Mouse (Mus musculus) NIH3T3 (cell line): ENCODE results near the gene Ezh1.
A peak's percentile ranks its signal among the peaks of the same experiment; 100 is the strongest.

Source experiments
- DNase-seq: peaks from one replicate; pipeline ENCODE4 v3.0.0-alpha.2; 2012; ENCODE audit warnings: low read depth

The Ezh1 gene

DNA sequence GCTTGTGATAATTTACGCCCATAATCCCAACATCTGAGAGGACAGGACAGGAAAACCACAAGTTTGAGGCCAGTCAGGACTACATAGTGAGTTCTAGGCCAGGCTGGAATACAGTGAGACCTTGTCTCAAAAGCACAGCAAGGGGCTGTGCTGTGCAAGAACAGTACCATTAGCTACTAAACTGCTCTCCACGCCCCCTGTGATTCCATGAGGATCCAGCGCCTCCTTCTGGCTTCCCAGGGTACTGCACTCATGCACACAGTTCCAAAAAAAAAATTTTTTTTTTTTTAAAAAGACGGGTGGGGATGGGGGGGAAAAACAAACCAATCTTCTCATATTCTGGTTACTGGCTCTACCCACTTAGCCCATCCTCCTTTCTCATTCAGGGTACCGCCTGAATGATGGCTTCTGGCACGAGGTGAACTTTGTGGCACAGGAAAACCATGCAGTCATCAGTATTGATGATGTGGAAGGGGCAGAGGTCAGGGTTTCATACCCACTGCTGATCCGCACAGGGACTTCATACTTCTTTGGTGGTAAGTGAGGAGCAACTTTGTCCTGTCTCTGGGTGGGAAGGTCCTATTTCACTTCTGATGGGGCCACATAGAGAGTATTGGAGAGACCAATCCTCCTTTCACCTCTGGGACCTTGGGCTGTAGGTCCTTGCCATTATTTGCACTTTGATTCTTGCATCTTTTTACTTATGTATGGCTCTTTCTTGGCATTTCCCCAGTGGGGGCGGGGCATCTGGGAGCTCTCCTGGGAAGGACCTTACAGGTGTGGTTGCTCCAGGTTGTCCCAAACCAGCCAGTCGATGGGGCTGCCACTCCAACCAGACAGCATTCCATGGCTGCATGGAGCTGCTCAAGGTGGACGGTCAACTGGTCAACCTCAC lies 45.2 kb downstream of the Ezh1 start:
- DNase-seq, result peak; percentile 88

DNA sequence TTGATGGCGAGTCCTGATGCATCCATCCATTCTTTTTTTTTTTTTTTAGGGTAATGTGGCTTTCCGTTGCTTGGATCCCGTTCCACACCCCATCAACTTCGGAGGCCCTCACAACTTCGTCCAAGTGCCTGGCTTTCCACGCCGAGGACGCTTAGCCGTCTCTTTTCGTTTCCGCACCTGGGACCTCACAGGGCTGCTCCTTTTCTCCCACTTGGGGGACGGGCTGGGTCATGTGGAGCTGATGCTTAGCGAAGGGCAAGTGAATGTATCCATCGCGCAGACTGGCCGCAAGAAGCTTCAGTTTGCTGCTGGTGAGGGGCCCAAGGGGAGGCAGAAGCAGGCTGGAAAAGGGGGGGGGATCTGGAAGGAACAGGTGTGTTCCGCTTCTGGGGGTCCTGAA lies 46.0 kb downstream of the Ezh1 start:
- DNase-seq, result no peak

DNA sequence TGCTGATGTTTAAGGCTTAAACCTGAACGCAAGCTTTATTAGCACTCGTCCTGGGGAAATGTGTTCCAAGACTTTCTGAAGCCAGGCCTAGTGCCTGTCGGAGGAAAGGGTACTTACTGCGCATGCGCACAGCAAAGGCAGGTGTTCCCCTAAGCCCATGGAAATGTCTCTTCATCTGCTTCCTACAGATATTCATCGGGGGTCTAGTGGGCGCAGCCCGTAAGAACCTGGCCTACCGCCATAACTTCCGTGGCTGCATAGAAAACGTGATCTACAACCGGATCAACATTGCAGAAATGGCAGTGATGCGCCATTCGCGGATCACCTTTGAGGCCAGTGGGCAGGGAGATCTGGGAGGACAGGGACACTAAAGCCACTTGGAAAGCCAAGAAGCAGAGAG lies 47.0 kb downstream of the Ezh1 start:
- no peak for DNase-seq

DNA sequence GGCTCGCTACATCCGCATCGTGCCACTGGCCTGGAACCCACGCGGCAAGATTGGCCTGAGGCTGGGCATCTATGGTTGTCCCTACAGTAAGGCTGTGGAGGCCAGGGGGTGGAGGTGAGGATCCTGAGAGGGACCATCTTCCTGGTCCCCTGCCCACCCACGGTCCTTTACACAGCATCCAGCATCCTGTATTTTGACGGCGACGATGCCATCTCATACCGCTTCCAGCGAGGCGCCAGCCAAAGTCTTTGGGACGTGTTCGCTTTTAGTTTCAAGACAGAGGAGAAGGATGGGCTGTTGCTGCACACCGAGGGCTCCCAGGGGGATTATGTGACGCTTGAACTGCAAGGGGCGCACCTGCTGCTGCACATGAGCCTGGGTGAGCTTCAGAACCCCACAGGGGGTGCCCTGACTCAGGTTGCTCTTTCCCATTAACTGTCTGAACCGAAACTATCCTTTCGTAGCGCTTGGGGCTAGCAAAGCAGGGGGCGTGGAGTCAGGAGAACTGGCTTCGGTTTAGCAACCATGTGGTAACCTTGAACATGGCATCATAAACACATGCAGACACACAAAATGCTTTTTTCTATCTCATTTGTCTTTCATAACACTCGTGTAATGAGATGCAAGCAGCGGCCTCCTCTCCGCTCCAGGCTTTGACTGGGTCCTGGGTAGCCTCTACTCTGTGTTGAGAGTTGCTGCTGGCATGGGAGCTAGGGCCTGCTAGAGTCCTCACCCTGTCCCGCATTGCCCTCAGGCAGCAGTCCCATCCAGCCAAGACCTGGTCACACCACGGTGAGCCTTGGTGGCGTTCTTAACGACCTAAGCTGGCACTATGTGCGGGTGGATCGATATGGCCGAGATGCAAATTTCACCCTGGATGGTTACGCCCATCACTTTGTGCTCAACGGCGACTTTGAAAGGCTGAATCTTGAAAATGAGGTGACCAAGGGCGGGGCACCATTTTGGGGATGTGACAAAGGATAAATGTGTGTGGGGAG lies 47.9 kb downstream of the Ezh1 start:
- no peak for DNase-seq

DNA sequence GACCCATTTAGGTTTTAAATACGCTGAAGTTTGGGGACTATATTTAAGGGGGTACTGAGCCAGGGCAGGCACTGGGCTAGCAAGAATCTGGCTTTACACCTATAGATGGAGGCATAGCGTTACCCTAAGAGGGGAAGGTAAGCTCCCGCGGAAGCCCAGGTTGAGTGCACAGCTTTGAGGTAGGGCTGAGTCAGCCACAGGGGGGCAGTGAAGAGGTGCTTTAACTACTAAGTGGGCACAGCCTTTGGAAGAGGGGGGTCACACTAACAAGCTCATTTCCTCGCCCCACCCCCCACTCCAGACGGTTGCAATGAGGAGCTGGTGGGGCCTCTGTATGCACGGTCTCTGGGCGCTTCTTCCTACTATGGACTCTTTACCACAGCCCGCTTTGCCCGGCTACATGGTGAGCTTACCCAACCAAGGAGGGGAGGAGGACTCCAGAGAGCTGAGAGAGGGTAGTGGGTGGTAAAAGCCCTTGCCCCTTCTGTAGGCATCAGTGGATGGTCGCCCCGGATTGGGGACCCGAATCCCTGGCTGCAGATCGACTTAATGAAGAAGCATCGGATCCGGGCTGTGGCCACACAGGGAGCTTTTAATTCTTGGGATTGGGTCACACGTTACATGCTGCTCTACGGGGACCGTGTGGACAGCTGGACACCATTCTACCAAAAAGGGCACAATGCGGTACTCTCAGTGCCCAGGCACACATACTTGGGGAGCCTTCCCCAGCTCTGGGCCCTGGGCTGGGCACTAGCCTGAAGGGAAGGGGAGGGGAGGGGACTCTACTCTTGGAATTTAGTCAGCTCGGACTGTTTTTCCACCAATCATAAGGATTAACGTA lies 49.1 kb downstream of the Ezh1 start:
- peak; percentile 53 for DNase-seq

DNA sequence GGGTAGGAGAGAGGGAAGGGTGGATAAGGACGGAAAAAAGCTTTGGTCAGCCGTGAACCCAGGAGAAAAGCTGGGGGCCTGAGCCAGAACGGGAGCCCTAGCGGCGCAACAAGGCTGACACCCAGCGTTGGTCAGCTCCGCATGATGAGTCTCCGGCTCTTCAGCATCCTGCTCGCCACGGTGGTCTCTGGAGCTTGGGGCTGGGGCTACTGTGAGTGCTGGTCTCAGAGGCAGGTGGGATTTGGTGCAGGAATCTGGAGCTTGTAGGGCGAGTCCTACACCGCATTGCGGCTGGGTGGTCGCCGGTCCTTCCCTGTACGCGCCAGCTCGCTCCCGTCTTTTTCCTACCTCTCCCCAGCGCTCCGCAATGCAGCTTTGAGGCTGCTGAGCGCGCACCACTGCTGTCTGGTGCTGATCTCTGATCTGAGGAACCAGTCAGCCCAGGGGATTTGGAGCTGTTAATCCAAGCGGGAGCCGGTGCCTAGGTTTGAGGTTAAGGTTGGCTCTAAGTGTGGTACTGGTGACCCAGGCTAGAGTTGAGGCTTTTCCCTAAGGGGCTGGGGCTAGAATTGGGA lies 50.1 kb downstream of the Ezh1 start:
- peak; percentile 42 for DNase-seq

DNA sequence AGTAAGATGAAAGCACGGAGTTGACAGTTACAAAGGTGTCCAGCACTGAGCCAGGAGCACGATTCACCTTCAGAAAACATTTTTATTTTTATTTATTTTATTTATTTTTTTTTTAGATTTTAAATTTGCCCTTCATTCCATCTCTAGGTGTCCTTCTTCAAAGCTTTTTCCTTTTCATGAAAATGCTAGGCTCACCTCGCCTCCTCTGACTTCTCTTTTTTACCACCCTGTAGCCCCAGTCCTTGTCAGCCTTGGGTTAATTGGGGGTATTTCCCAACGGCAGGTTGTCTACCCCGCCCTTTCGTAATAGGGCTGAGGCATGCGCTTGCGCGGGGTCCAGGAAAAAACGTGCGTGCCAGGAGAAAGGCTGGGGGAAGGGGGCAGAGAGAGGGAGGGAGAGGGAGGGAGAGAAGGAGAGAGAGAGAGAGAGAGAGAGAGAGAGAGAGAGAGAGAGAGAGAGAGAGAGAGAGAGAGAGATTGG lies 50.6 kb downstream of the Ezh1 start:
- peak; percentile 56 for DNase-seq

DNA sequence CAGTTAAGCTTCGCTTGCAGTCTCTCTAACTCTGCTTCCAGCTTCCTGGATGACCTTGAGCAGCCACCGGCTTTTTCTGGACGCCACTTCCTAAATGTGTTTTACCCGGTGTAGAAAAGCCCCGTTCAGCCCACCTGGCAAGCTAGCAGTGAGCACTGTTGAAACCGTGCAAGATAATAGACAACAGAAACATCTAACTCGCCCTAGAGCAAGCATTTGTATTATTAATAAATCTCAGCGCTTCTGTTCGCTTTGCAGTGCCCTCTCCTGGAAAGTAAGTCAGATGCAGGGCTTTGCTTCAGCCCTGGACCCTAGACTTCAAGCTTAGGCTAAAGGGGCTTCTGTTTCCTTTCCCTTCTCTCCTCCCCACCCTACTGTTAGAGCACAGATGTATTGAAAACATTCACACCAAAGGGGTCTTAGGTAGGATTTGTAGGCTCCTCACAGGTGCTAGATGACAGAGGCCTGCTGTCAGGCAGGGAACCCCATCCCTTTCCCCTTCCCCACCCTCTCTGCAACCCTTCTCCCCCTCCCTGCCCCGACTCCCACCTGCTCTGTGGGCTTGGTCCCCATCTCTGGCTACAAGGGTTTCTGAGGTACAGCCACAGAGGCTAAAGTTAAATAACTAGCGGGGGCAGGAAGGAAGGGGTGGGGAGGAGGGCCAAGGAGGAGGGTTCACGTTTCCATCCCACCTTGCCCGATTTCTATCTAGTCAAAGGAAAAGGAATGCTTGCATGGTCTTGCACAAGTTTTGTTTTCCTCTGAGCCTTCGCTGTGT lies 51.2 kb downstream of the Ezh1 start, which contains the start of gene Ccr10:
Gene Ccr10, minus strand, starts transcription at position 593 of the 778 bp plus-strand sequence.
- peak; percentile 61 for DNase-seq

DNA sequence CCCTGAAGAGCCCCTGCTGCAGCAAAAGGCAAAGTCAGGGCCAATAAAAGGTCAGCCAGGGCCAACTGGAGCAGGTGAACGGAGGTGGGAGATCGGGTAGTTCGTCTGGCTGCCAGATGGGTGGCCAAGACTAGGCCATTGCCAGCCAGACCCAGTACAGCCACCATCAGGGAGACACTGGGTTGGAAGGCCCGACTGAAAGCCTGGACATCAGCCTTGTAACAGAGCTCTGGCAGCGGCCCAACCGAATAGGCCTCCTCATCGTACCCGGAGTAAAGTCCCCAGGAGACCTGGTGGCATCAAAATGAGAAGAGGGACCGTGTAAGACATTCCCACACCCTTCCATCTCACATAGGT lies 51.9 kb downstream of the Ezh1 start:
- DNase-seq, result no peak

DNA sequence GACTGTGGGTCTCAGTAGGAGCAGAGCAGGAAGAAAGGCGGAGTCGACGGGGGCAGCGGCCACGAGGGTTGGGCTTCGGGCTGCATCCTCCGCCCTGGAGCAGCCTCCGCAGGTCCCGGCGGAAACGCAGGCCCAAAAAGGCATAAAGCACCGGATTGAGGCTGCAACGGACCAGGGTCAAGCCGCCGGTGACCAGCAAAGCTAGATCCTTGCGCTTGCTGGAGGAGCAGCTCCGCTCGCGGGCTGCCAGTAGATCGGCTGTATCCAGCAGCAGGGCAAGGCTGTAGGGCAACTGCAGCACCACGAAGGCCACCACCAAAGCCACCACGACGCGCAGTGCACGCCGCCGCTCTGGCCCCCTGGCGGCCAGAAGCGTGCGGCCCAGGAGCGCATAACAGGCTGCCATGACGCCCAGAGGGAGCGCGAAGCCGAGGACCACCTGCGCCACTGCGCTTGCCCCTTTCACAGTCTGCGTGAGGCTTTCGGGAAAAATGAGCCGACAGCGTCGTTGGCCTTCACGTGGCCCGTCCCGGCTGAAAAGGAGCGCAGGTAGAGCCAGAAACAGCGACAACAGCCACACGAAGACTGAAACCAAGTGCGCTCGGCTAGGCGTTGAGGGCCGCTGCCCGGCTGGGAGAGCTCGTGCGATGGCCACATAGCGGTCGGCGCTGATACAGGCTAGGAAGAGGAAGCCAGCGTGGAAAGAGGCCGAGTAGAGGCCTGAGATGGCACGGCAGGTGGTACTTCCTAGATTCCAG lies 52.5 kb downstream of the Ezh1 start:
- no peak for DNase-seq

DNA sequence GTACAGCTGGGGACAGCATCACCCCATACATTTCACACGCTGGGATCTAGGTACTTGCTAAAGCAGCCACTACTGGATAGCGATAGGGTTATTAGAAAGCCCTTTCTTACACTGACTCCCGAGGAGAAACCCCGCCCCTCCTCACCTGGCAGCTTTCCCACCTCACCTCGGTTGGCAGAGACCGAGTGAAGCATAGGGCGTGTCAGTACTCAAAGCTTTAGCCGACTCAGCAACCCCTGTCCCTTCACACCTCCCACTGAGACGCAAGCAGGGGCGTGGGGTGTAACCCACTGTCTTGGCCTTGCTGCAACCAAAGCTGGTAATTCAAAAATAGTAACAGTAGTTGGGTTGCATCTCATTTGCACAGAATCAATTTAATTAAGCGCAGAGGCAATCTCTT lies 53.2 kb downstream of the Ezh1 start:
- no peak for DNase-seq

DNA sequence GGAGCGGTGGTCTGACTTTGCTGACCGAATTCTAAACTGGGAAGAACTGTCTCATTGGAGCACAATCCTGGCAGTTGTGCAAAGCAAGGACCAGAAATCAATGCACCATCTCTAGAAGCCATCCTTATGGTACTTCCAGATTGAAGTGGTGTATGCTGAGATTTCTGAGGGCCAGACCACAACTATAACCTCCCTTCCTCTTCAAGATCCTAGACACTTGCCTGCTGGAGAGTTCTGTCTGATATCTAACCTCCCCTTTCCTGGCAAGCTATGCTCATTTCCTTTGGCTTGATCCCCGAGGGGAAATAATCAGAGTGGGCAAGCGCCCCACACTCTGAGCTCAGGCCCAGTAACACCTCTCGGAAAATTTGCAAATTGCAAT lies 53.8 kb downstream of the Ezh1 start:
- no peak for DNase-seq

DNA sequence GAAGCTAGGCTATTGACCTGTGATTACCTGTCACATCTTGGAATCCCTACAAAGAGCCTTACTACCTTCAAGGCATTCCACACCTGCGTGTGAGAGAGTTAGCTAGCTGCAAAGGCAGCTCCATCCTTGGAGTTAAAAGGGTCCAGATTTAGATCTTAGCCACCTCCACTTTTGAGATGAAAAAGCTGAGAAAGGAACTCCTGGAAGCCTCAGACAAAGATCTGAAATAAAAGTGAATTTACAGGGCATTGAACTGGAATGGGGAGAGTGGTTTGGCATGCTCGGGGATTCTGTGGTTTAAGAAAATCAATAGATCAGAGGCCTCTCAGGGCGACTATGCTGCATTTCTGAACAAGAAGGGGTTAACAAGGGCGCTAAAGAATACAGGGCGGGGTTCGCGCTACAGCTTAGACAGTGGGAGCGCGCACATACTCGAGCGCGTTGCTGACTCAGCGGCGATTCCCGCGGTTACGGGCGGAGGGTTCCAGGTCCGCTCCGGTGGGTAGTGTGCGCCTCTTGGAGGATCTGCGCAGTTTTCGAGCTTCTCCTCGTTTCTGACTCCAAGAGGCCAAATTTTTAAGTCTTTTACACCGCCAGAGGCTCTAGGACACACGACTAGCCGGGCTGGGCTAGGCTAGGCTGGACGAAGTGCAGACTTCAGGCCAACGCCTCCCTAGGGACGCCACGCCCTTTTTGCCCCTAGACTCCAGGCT lies 54.4 kb downstream of the Ezh1 start:
- peak; percentile 93 for DNase-seq

DNA sequence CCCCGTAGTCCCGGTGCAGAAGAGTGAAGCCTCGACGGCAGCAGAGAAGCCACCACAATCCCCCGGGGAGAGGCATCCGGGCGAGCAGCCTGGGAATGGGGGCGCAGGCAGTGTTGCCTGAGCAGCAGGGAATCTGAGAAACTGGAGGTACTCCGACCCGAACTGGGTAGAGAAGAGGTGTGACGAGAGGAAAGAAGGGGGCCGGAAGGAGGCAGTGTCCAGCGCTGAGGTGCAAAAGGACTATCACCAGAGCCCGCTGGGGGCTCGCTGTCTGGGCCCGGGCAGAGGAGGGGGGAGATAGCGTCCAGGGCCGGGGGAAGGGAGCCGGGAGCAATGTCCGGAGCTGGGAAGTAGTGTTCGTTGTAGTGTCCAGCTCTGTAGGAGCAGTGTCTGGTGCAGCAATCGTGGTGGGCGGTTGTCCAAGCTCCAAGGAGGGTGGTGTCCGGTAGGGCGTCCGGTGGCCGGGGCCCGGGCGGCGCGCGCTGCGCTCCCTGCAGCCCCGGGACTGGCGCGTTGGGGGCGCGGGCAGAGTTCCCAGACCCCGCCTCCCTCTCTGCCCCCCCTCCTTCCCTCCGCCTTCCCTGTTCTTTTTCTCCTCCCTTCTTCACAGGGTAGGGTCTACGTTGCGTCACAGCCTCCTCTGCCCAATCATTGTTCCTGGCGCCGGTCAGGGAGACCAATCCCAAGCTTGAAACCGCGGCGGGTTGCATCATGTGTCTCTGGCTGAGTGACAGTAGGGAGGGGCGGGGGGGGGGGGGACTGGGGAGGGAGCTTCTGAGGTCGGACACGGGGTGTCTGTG lies 55.3 kb downstream of the Ezh1 start, which contains the start of gene Plekhh3:
Gene Plekhh3, minus strand, starts transcription at position 541 of the 800 bp plus-strand sequence.
- DNase-seq, result peak; percentile 98

DNA sequence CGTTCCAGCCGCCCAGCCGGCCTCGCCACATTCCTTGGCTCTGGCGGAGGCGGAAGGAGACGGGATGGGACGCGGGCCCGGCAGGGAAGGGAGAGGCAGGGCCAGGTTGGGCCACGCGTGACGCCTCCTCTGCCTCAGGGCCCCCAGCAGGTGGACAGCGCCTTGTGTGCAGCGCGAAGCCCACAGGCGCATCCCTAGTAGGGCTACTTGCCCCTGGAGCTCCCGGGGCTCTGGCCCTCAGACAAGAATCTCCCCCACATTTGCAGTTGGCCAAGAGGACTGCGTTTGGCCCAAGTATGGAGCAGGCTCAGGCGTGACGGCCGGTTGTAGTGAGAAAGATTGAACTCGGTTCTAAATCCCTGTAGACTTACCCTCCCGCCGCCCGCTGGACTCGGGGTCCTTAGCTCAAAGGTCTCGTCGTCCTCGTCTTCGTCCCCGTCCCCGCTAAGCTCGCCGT lies 55.9 kb downstream of the Ezh1 start, which contains the start of gene Cntnap1:
Gene Cntnap1, plus strand, starts transcription at position 170 of the 457 bp plus-strand sequence.
- peak; percentile 77 for DNase-seq

DNA sequence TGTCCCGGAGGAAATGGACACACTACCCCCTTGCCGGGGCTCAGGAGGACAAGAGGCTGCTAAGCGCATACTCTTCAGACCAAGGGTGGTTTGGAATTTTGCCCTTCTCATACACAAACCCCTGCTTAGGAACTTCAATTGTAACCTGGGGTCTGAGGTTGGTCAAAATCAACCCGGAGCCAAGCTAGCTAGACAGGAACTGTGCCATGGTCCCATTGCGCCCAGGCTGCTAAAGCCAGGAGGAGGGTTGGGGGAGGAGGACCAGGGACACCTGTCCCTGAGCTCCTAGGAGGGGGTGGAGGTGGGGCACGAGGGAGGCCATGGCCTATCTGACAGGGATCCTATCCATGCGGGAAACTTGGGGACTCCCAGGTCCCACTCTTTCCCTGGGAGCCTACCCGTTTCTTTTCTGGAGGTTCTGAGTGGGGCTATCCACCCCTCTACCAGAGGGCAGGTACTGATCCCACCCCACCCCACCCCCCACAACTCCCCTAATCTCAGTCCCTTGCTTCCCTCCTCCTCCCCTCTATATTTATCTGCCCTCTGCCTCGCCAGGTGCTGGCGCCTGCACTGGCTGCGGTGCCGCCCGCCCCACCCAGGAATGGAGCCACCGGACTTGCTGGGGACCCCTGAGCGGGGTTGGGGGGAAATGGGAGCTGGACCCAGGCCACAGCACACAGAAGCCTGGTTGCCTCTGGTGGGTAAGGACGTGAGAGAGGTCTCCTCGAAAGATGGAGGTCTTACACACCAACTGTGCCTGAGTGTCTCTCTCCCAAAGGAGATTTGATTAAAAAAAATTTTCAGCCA lies 56.8 kb downstream of the Ezh1 start:
- no peak for DNase-seq
